Mouse (Mus musculus): ENCODE measurements around the gene Ncaph.
"Not testable (repeated sequence)": the region's sequence is repeated elsewhere in the genome, so short reads cannot be mapped to it uniquely, and the experiment has no call there.

The Ncaph gene

GRCm38 (mm10) chr2:127086235-127086634 lies 47.5 kb downstream of the Ncaph start:
- DNase-seq (ENCODE audit: low read depth): peak; percentile 61

DNA sequence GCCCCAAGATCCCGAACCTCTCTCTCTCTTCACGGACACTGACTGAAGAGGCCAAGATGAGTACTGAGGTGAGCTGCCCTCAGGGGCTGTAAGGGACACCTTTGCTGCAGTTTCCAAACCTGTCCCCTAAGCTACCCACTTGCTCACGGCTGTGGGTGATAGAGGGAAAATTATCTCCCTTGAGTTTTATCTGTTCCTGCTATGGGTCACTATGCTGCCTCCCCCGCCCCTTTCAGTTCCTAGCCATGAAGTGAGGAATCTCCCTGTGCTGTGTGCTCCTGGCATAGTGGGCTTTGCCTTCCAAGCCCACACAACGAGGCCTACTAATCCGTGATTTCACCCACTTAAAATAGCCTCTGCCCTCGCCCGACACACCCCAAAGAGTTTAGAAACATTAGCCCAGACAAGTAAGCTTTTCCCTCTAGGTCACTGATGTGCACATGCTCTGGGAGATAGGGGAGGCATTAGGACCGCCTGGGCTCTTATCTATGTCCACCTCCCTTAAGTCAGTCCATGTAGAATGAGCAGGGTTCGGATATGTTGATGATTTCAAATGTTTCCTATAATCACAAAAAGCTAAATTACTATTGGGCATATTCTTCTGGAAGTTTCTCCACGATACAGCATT lies 53.0 kb downstream of the Ncaph start:
- DNase-seq (ENCODE audit: low read depth): no peak

- DNase-seq (ENCODE audit: low read depth): no peak
Observed at GRCm38 (mm10) chr2:127079881-127080590, 53.7 kb downstream of the Ncaph start.

- DNase-seq (ENCODE audit: low read depth): not testable (repeated sequence)
Observed at GRCm38 (mm10) chr2:127079066-127079465, 54.7 kb downstream of the Ncaph start.

GRCm38 (mm10) chr2:127077611-127078010 lies 56.1 kb downstream of the Ncaph start:
- DNase-seq (ENCODE audit: low read depth): no peak

DNA sequence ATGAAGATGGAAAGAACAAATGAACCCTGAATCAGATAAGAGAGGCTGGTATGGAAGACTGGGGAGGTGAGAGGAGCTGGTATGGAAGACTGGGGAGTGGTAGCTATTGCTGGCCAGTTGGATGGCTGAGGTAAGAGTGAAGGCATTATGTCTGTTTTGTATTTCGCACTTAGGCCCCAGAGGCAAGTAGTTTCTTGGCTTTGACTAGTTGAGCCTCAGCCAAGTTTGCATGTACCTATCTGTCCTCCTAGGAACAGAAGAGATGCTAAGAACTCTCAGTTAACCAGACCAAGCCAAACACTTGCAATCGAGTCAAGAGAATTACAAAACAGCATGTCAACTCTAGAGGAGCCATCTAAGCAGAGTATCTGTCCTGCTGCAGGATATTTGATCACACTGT lies 59.6 kb downstream of the Ncaph start:
- no peak for DNase-seq (ENCODE audit: low read depth)

- DNase-seq (ENCODE audit: low read depth): no peak
Observed at GRCm38 (mm10) chr2:127070879-127071278, 62.9 kb downstream of the Ncaph start.

GRCm38 (mm10) chr2:127070435-127070841 lies 63.3 kb downstream of the Ncaph start, which contains the start of gene Blvra:
Gene Blvra (plus strand): TSS chr2:127070665.
- peak; percentile 92 for DNase-seq (ENCODE audit: low read depth)

DNA sequence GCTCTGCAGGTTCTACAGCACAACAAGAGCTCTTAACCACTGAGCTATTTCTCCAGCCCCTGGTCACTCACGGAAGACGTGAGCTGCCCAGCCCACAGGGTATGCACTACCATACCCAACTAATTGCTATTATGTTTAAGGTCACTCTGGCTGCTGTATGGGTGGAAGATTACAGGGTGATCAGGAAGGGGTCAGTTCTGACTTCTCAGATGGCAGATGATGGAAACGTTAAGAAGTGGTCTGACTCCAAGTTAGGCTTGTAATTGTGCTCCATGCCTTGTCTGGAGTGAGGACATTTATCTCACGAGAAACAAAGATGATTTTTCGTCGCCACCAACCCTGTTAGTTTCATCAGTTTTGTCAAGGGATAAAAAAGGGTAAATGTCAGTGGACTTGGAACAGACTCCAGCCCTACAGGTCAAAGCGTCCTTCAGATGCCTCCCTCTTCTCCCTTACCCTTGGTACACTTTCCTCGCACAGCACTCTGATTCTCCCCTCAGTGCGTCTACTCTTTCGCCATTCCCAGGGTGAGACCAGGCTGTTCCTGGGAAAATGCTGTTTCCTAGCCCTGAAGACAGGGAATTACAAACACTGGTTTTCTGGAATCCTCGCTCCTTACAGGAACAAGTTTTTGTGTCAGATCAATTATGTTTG lies 63.8 kb downstream of the Ncaph start:
- peak; percentile 26 for DNase-seq (ENCODE audit: low read depth)

GRCm38 (mm10) chr2:127068806-127069205 lies 64.9 kb downstream of the Ncaph start:
- no peak for DNase-seq (ENCODE audit: low read depth)

DNA sequence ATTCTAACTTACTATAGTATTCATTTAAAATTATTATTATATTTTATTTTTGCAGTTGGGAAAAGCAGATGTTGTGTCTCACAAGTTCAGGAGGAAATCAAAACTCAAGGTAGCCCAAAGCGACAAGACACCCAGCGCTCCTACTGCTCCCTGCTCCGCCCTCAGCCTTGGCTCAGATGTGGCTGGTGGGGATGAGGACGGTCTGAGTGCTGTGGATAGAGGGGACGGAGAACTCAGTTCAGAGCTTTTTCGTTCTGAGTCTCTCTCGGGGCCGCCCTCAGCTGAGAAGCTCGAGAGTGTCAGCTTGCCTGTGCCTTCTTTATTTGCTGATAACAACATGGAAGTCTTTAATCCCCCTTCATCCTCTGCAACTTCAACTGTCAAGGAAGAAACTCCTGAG lies 72.3 kb downstream of the Ncaph start:
- DNase-seq (ENCODE audit: low read depth): no peak

Measured in naive thymus-derived CD4-positive, alpha-beta T cell, adult 2 months (primary cell).